Mouse (Mus musculus) C2C12 (cell line): ENCODE data around the gene Cntnap2.

Source experiments
- CTCF ChIP-seq: IDR thresholded peaks from one replicate; pipeline ENCODE4 v1.5.1; 2011; ENCODE audit not compliant: control insufficient read depth, insufficient read depth, insufficient read length
- FOSL1 ChIP-seq: IDR thresholded peaks from one replicate; pipeline ENCODE4 v1.8.0; 2011; ENCODE audit warnings: mild to moderate bottlenecking, low read length; ENCODE audit not compliant: poor library complexity, insufficient read depth, severe bottlenecking
- MAX ChIP-seq: IDR thresholded peaks from one replicate; pipeline ENCODE4 v1.6.1; 2011; ENCODE audit warnings: mild to moderate bottlenecking, control low read depth
- MYOD1 ChIP-seq: IDR thresholded peaks from one replicate; pipeline ENCODE4 v1.6.1; 2011; ENCODE audit warnings: low read depth; ENCODE audit not compliant: control insufficient read depth, insufficient read length
- MYOG ChIP-seq: IDR thresholded peaks from one replicate; pipeline ENCODE4 v1.6.1; 2011; ENCODE audit not compliant: control insufficient read depth, insufficient read length; ENCODE audit errors: extremely low read depth
- USF1 ChIP-seq: IDR thresholded peaks from one replicate; pipeline ENCODE4 v1.6.1; 2011; ENCODE audit warnings: low read depth, mild to moderate bottlenecking, control low read depth, moderate library complexity

- no peak for TF ChIP-seq CTCF
- TF ChIP-seq MAX = no peak
- no peak for TF ChIP-seq USF1
- TF ChIP-seq FOSL1 = no peak
- no peak for TF ChIP-seq MYOD1
- TF ChIP-seq MYOG = no peak
Observed at GRCm38 (mm10) chr6:46512841-46513240, 1453.7 kb downstream of the Cntnap2 start.
